Mouse (Mus musculus) megakaryocyte-erythroid progenitor cell, adult 5-6 weeks (primary cell): ENCODE measurements at regions not wholly inside any gene's neighbourhood (a gene's known extent, or its start where the extent isn't known, plus 50 kb on each side); places are given as distances from the start of the nearest gene placed in this dataset.

Experiments
- ATAC-seq: replicated peaks from 2 replicates; pipeline ENCODE4 v1.8.0; 2016; ENCODE audit warnings: mild to moderate bottlenecking, inconsistent platforms; ENCODE audit not compliant: severe bottlenecking, poor library complexity, low FRiP score, low TSS enrichment

GRCm38 (mm10) chrX:11387200-11387940 lies 59.7 kb downstream of the H2al1j start:
- no peak for ATAC-seq

DNA sequence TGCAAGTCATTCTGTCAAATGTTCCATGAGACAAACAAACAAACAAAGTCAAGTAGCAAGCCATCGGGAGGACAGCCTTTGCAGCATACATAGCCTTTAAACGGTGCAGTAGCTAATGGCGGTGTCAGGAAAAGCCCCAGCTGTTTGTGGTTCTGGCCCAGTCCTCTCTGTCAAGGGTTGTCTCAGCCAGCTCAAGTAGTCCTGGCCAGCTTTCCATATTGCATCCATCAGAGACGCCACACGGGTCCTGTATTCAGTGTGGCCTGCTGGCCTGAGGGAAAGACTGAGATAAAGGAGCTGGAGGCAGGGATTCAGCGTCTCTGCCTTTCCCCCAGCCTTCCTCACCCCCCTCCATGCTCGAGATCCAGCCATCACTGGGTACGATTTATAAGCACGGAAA lies 61.2 kb downstream of the H2al1j start:
- no peak for ATAC-seq

DNA sequence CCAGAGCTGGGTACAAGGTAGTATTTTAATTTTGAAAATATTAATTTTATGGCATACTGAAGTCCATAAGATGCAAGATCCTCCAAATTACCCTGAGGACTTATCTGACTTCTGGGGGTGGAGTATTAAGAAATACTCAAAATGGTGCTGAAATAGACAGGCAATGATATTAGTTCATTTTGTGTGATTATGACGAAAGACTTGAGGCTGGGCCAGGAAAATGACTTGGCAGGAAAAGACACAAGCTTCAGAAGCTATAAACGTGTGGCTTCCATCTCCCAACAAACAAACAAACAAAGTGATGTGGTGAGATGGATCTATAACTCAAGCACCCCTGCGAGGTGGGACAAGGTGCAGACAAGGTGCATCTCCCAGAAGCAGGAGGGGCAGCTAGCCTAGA lies 72.8 kb downstream of the H2al1j start:
- no peak for ATAC-seq

DNA sequence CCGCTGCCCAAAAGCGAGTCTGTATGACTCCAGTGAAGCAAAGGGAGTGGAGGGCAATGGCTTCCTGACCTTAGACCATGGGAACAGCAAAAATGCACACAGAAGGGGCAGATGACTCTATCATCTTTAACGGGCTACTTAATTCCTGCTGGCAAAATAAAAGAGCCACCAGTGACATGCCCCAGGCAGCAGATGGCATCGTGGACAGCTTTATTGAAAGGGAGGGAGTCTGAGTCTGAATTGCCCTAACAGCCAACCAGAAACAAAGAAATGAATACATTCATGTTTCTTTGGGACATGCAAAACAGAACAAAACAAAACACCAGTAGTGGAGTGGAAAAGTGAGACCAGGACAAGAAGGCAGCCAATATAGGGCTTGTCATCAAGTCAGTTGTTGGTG lies 76.7 kb downstream of the H2al1j start:
- ATAC-seq: no peak

GRCm38 (mm10) chrX:11412316-11412826 lies 84.7 kb downstream of the H2al1j start:
- no peak for ATAC-seq

- ATAC-seq: no peak
These were observed 88.0 kb downstream of the H2al1j start for GRCm38 (mm10) chrX:11415662-11416061.

DNA sequence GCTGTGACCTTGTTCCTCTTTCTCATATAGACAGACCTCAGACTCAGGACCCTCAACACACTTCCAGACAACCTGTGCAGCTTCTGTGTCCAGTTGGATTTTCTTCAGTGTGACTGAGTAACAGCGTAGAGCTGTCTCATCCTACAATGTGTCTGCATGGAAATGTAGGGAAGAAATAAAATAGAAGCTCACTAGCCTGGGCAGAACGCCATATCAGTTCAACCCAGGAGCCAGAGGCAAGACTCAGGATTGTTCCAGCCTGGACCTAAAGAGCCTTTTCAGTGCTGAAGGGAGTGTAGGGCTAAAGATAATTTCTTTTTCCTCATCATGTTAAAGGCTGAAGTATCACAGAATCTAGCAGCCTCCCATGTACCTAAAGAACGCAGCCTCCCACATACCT lies 88.9 kb downstream of the H2al1j start:
- ATAC-seq: no peak

GRCm38 (mm10) chrX:11417861-11418260 lies 90.2 kb downstream of the H2al1j start:
- ATAC-seq: no peak

GRCm38 (mm10) chrX:11418261-11418660 lies 90.6 kb downstream of the H2al1j start:
- ATAC-seq: no peak

DNA sequence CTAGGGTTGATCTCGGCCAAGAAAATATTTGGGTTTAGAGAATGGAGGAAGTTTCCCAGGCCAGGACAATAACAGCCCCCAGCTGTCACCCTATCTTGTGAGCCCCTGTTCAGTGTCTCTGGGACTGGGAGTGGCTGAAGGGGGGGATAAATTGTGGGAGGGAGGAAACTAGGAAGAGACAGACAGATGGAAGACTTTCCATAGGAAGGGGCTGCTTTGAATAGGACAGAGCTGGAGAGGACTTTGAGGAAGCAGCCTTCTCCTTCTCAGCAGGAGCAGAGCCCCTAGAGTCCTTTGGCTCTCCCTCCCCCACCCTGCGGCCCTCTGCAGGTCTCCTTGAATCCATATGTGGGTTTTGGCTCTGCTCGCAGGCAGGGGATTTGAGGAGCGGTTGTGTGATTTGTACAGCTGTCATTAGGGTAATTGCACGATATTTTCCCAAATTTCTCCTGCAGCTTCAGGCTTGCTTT lies 91.6 kb downstream of the H2al1j start:
- ATAC-seq: no peak

DNA sequence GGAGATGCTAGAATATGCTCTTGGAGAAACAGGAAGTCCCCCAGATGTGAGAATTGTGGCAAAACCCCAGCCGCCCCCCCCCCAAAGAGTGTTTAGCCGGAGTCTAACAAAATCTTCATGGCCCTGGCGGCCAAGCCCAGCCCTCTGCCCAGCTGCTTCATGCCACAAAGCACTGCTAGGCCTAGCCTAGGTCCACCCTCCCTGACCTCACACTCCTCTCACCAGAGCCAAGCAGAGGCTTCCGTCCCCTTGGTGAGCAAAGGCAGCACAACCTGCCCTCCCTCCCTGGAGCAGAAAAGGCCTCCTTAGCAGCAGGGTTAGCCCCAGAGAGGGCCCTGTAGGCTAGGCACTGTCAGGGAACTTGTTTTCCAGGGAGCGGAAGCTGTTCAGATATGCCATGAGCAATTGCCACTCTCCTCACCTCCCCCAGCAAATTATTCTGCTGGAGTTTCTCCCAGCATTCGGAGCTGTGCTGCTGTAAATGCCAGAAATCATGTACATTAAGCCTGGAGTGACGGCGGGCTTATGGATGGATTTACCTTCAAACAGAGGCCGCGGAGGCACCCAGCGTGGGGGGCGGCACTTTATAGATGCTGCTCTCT lies 104.9 kb downstream of the H2al1j start:
- no peak for ATAC-seq

GRCm38 (mm10) chrX:11435338-11435737 lies 107.7 kb downstream of the H2al1j start:
- no peak for ATAC-seq

DNA sequence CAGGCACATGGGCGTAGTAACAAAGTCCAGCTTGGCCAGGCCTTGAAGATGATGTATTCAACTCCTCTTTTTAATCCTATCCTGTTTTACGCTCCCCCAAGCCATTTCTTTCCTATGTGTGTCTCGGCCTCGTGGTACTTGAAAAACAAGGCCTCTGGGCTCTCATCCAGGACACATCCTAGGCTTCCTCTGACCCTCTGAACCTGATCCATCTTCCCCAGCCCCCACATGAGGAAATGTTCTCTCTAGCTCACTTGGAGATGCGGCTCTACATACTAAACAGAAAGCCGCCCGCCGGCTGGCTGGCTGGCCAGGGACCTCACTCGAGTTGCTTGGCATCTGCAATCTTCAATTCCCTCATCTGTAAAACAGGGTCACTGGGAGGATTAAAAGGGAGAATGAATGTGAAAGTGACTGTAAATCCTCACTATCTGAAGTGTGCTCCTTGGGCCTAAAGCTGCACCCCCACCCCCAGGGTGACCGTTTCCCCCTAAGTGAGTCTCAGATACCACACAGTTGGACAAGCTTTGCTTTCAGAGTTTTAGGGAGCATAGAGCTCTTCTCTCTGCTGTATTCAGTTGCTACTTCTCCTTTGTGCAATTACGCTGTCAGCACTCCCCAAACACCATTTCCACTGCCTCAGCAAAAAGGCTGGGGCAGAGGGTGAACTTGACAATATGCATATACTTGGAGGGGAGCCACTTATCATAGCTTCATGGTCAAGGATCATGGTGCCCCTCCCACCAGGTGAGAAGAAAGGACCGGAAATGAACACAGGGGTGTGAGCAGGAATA lies 109.7 kb downstream of the H2al1j start:
- no peak for ATAC-seq

GRCm38 (mm10) chrX:11443543-11443942 lies 115.9 kb downstream of the H2al1j start:
- peak; percentile 68 for ATAC-seq

GRCm38 (mm10) chrX:11444261-11444725 lies 116.7 kb downstream of the H2al1j start:
- no peak for ATAC-seq

DNA sequence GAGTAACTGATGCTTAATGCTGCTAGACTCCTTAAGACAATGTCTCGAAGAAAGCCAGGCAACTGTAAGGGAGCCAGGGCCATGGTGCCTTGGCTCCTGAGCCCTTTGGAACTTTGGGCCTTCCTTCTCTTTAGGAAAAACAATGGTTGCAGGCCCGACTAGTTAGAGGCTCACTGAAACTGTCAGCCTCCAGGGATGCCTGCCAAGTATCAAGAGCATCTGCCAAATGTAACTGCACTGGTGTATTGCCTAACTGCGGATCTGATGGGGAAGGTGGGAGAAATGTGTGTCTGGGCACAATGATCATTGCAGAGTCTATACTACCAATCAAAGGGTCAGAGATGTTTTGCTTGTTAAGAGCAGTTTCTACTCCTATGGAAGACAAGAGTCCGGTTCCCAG lies 121.1 kb downstream of the H2al1j start:
- no peak for ATAC-seq

DNA sequence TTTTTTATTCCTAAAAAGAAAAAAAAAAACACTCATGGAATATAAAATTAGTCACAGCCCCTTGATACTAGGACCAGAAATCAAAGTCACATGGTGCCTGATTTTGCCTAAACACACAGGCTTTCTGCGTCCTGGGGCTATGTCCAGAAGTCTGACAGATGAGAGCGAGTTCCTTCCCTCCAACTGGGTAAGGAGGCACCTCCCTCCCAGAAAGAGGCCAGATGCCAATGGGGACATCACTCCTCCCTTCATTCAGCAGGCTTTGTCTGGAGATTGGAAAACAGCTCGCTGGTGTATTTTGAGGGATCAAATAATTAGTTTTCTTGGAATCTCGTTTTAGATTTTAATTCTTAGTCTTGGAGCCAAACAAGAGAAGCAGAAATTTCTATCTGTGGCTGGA lies 130.9 kb downstream of the H2al1j start:
- ATAC-seq: no peak

DNA sequence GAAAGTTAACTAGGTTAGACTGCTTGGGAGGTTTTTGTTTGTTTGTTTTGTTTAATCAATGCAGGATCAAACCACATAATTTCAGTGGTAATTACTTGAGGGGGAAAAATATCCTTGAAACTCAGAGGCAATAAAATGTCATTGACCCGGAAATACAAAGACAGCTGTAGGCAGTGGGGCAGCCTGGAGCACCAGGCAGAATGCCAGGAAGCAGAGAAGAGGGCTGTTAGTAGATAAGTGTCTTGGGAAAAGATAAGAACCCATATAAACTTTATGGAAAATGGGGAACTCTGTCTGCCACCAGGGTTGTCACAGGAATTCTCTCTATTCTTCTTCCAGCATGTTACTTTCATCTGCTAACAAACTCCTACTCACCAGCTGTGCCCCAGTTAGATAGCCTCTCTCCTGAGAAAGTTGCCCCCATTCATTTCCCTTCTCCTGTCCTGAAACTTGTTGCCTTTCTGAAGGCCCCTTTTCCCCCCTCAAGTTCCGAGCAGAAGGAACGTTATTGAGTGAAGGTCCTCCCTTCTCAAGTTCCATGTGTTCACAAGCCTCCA lies 136.4 kb downstream of the H2al1j start:
- ATAC-seq: no peak

- ATAC-seq: no peak
These were observed 138.6 kb downstream of the H2al1j start for GRCm38 (mm10) chrX:11466191-11466590.
